Mouse (Mus musculus) lung, postnatal 0 days (tissue): ENCODE measurements at regions not wholly inside any gene's neighbourhood (a gene's known extent, or its start where the extent isn't known, plus 50 kb on each side); places are given as distances from the start of the nearest gene placed in this dataset.
"Not testable (repeated sequence)": the region's sequence is repeated elsewhere in the genome, so short reads cannot be mapped to it uniquely, and the experiment has no call there.

ENCODE experiments used
- CTCF ChIP-seq: IDR thresholded peaks from 2 replicates; pipeline ENCODE4 v1.5.1; 2016; ENCODE audit warnings: antibody characterized with exemption, mild to moderate bottlenecking
- EP300 ChIP-seq: IDR thresholded peaks from 2 replicates; pipeline ENCODE4 v1.6.1; 2016; ENCODE audit warnings: antibody characterized with exemption, mild to moderate bottlenecking, control low read depth

- not testable (repeated sequence) for TF ChIP-seq CTCF, EP300
Observed at GRCm38 (mm10) chr12:37014945-37015344, 93.4 kb upstream of the Meox2 start.
